Mouse (Mus musculus) small intestine, adult 2 months (tissue): ENCODE measurements at regions not wholly inside any gene's neighbourhood (a gene's known extent, or its start where the extent isn't known, plus 50 kb on each side); places are given as distances from the start of the nearest gene placed in this dataset.
A peak's percentile ranks its signal among the peaks of the same experiment; 100 is the strongest.

ENCODE experiments used
- H3K27ac ChIP-seq: fragments of 200-500 bp; 2 replicates; pipeline ENCODE4 v1.5.1; 2012; ENCODE audit warnings: low read depth, low read length, control low read depth, inconsistent platforms; ENCODE audit not compliant: insufficient read depth
- H3K27me3 ChIP-seq: fragments of 200-500 bp; 2 replicates; pipeline ENCODE4 v1.6.1; 2012; ENCODE audit warnings: mild to moderate bottlenecking, moderate library complexity, low read length, inconsistent platforms; ENCODE audit not compliant: control insufficient read depth, insufficient read depth
- H3K36me3 ChIP-seq: fragments of 200-500 bp; 2 replicates; pipeline ENCODE4 v1.6.1; 2012; ENCODE audit warnings: mild to moderate bottlenecking, low read length, control low read depth, inconsistent platforms; ENCODE audit not compliant: control insufficient read depth, insufficient read depth
- H3K4me1 ChIP-seq: fragments of 200-500 bp; 2 replicates; pipeline ENCODE4 v1.6.1; 2012; ENCODE audit warnings: low read length, inconsistent platforms, mixed read lengths; ENCODE audit not compliant: control insufficient read depth, insufficient read depth, insufficient read length
- H3K4me3 ChIP-seq: fragments of 200-500 bp; 2 replicates; pipeline ENCODE4 v1.5.1; 2012; ENCODE audit warnings: low read depth, mild to moderate bottlenecking, control low read depth, inconsistent platforms, low read length, moderate library complexity
- CTCF ChIP-seq: fragments of 200-500 bp; IDR thresholded peaks from 2 replicates; pipeline ENCODE4 v1.5.1; 2012; ENCODE audit warnings: low read depth, mild to moderate bottlenecking, control low read depth, inconsistent platforms, low read length, moderate library complexity, mixed read lengths; ENCODE audit not compliant: insufficient replicate concordance, insufficient read length; ENCODE audit errors: extremely low read depth
- POLR2A ChIP-seq: fragments of 200-500 bp; IDR thresholded peaks from 2 replicates; pipeline ENCODE4 v1.6.1; 2012; ENCODE audit warnings: low read depth, mild to moderate bottlenecking, control low read depth, inconsistent platforms, low read length, moderate library complexity
- WGBS: fragments of 180-500 bp; shearing (Covaris S2); methylation state at CpG from one replicate; pipeline ENCODE4 v1.1.7; 2018; 5-methylcytosine and 5-hydroxymethylcytosine counted together

DNA sequence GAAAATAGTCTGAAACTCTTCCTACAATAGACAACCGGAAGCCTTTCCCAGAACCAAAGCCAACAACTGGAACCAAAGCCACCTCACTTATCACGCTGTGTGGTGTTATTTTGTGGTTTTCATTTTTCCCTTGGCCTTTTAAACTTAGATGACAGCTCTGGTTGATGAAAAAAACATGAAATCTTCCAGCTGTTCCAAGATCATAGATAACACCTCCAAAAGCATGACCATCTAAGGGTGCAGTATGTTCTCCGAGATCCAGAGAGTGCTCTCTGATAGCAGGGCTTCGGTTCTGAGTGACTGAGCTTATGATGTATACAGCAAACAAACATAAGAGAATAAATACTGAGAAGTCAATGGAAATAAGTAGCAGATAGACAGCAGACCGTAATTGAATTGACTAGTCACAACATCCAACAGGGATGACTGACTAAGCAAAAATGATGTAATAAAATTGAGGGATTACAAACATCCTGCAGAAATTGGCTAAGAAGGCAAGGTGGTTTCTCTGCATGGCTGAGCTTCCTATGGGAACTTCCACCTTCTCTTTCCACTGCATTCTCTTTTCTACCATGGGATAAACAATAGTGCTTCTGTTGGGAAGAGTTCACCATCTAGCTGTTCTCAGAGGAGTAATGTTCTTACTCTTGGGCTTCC lies 74.8 kb upstream of the Akirin2 start:
- TF ChIP-seq CTCF (no peak), POLR2A (no peak)
- H3K27ac ChIP-seq, result no peak overlapping the region
- H3K4me1 ChIP-seq, result no peaks in the 10 kb centered on the region
- H3K27me3 ChIP-seq, result no peaks in the 10 kb centered on the region
- H3K36me3 ChIP-seq, result no peaks in the 10 kb centered on the region
- no peak overlapping the region for H3K4me3 ChIP-seq
- 80% methylated on average over 5 of the region's 5 CpGs for WGBS

DNA sequence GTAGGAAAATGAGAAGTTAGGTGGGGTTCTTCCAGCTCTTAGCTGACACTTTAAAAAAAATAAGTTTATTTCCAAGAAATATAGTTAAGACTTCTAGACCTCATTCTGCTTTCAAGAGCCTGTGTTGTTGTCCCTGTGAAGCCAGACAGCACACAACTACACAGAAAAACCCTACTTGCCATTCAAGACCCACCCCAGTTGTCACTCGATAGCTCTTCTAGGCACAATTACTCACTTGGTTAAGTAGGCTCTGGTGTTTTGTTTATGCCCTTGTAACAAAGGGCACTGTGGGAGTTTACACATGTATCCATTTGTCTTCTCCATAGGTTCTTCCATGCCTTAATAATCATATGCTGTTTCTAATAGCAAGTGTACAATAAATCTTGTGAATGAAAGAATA lies 66.5 kb upstream of the Akirin2 start:
- 68% methylated on average over 1 of the region's 1 CpGs for WGBS
- Histone ChIP-seq H3K4me3 (no peak overlapping the region), H3K27me3 (no peaks in the 10 kb centered on the region), H3K27ac (no peak overlapping the region), H3K4me1 (no peaks in the 10 kb centered on the region), H3K36me3 (no peaks in the 10 kb centered on the region)
- TF ChIP-seq POLR2A (no peak), CTCF (no peak)

DNA sequence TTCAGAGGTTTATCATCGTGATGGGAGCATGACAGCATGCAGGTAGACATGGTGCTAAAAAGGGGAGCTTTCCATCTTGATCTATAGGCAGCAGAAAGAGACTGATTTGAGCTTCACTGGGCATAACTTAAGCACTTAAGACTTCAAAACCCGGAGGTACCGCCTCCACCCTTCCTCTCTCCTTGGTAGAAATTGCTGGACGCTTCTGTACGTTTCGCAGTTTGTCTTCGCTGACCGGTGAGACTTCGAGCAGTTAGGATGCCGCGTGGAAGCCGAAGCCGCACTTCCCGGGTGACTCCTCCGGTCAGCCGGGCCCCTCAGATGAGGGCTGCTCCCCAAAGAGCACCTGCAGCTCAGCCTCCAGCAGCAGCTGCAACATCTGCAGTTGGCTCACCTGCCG lies 65.2 kb upstream of the Akirin2 start:
- Histone ChIP-seq H3K36me3 (no peaks in the 10 kb centered on the region), H3K27me3 (no peaks in the 10 kb centered on the region; the same call in 1 of the 2 replicates), H3K4me1 (no peaks in the 10 kb centered on the region), H3K4me3 (no peak overlapping the region), H3K27ac (no peak overlapping the region)
- no peak for TF ChIP-seq CTCF
- TF ChIP-seq POLR2A, result no peak
- WGBS, result 85% methylated on average over 17 of the region's 17 CpGs

DNA sequence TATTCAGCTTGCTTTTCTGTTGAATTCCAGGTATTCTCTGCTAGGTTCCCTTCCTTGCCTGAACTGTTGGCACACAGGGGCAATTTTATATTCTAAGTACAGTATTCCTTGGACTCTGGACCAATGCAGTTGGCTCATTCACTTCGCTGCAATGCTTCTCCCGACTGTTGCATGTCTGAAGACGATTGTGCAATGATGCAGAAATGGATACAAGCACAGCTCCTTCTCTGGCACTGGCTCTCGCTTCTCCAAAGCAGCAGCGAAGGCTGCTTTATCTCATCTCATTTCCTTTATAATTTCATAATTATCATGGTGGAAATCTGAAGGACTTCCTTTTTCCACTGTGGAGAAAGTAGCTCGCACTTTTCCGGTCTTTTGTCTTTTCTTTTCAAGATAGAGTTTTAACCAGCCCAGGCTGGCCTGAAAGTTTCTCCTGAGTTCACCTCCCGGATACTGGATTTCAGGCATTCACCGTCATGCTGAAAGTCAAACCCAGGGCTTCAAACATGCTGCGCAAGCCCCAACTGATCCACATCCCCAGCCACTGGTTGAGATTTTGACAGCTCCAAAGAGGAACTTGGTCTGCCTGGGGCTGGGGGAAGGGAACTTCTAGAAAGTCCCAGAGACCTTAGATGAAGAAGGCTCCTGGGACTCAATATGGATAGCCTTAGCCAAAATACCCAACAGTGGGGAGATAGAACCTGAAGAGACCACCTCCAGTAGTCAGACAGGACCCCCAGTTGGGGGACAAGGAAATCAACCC lies 55.6 kb upstream of the Akirin2 start:
- Histone ChIP-seq H3K27ac (no peak overlapping the region), H3K36me3 (no peaks in the 10 kb centered on the region), H3K4me1 (peaks cover 10% of the 10 kb centered on the region), H3K4me3 (no peak overlapping the region), H3K27me3 (no peaks in the 10 kb centered on the region)
- 49% methylated on average over 10 of the region's 10 CpGs for WGBS
- no peak for TF ChIP-seq POLR2A

DNA sequence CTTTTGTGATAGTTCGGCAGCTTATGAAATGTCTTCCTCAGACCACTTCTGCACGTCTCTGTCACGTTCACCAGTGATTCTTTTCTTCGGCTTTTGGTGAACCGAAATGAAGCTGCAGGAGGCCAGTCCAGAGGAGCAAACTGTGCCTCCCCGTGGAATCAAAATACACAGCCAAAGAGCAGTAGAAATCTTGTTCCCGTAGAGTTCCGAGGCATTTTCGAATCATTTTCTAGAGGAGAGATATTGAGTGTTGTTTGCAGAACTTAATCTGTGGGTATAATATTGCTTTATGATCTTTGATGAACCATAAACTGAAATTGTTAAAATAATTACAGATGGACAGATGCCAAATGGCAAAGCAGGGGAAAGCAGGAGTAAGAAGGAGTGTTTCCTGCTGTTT lies 52.4 kb upstream of the Akirin2 start:
- 44% methylated on average over 9 of the region's 9 CpGs for WGBS
- no peaks in the 10 kb centered on the region for H3K27me3 ChIP-seq
- TF ChIP-seq POLR2A (no peak), CTCF (no peak)
- H3K36me3 ChIP-seq, result no peaks in the 10 kb centered on the region
- no peak overlapping the region for H3K27ac ChIP-seq
- H3K4me3 ChIP-seq, result peak overlapping the region; percentile 26; the same call in 1 of the 2 replicates
- H3K4me1 ChIP-seq, result peaks cover 10% of the 10 kb centered on the region

DNA sequence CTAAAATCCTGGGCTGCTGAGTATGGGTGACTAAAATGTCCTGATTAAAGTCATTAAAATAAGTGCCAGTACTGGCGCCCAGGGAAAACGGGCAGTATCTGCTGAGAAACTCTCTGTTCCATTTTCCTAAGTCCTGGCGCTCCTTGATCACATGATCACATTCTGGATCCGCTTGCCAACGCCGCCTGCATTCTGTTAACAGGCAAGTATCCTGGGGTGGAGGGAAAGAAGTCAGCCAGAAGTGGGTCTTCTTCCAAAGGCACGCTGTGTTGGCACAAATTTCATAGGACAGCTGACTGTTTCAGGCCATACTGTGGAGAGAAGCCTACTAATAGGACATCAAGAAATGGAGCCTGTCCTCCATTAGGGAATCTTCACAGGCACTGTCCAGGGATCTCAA lies 52.0 kb upstream of the Akirin2 start:
- 76% methylated on average over 7 of the region's 7 CpGs for WGBS
- Histone ChIP-seq H3K4me3 (no peak overlapping the region), H3K27ac (peak overlapping the region; percentile 27; the same call in 1 of the 2 replicates), H3K4me1 (peaks cover 10% of the 10 kb centered on the region), H3K36me3 (no peaks in the 10 kb centered on the region), H3K27me3 (no peaks in the 10 kb centered on the region)
- TF ChIP-seq POLR2A, result no peak
- TF ChIP-seq CTCF, result no peak

DNA sequence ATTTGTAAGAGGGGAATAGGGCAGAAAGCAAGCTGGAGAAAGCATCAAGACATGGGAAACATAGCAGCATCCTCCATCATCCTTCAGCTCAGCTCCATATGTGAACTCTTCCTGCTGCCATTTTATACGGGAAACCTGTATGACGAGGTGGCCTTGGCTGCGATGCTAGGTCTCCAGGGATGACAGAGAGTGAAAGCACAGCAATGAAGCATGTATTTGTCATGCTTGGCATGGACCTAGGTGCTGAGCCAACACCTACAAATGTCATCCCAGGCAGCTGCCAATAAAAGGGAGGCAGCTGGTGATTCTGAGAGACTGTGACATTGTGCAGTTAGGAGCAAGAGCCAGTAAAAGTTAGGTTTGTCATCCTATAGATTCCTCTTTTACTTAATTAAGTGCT lies 51.0 kb upstream of the Akirin2 start:
- H3K4me3 ChIP-seq, result no peak overlapping the region
- TF ChIP-seq CTCF (no peak), POLR2A (no peak)
- H3K36me3 ChIP-seq, result no peaks in the 10 kb centered on the region
- no peaks in the 10 kb centered on the region for H3K27me3 ChIP-seq
- no peak overlapping the region for H3K27ac ChIP-seq
- peaks cover 10% of the 10 kb centered on the region for H3K4me1 ChIP-seq
- WGBS, result 96% methylated on average over 3 of the region's 3 CpGs
